Comparison of ENCODE assay signal across 17 mouse cellular contexts in the genomic region with DNA sequence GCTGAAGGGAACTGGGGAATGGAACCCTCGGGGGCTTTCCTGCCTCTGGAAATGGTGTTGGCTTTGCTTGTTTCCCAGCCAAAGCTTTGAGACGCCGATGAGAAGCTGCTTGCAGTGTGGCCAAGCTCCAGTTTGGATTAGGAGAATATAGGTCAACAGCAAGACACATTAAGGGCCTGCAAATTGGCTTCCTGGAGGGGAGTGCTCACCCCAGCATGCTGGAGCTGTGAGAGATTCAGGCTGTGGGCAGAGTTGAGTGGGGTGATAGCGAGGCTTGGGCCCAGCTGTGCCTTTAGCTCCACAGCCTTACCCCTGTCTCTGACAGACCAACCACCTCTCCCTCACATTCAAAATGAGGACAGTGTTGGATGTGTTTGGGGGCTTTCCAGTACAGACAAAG.
A peak's percentile ranks its signal among the peaks of the same experiment; 100 is the strongest.
DNase-seq lines count a peak whose midpoint lies in the region; ATAC-seq and TF ChIP-seq lines count a peak whose summit lies in the region.
"Had no signal": no experiment of that assay in that cellular context is flagged by ENCODE, and none has a peak within 500 bp of the region (broad histone marks: within the 10 kb centered on the region; RNA-seq: fewer than 3 reads in every experiment).

No protein-coding gene starts in this region.

- no peak overlapping the region for H3K4me3 ChIP-seq in heart, embryonic 11.5 days (ENCODE audit: low read depth, low read length)
- H3K4me3 ChIP-seq in lung, postnatal 0 days (ENCODE audit: low read depth, low read length): no peak overlapping the region
- no peak overlapping the region for H3K4me3 ChIP-seq in embryonic facial prominence, embryonic 10.5 days
- H3K4me3 ChIP-seq: kidney, embryonic 15.5 days; layer of hippocampus, adult 2 months; limb, embryonic 13.5 days; liver, embryonic 15.5 days; neural tube, embryonic 12.5 days had no signal

- no peak for ATAC-seq in heart, embryonic 11.5 days (replicated peaks; ENCODE audit: insufficient number of reproducible peaks, low FRiP score, low TSS enrichment)
- peak; percentile 87 for ATAC-seq in lung, postnatal 0 days
- ATAC-seq in CD4-positive, CD25-positive, alpha-beta regulatory T cell, adult 4 months: no peak
- ATAC-seq: forebrain, embryonic 16.5 days; intestine, embryonic 16.5 days had no signal

- peak; percentile 40 to 59 for DNase-seq in heart, postnatal 10 days
- DNase-seq in lung, postnatal 0 days (ENCODE audit: low spot score): peak; percentile 53
- DNase-seq in lung, postnatal 14 days: no peak
- no peak for DNase-seq in embryonic facial prominence, embryonic 10.5 days (ENCODE audit: low spot score)
- DNase-seq in retina, postnatal 1 day: peak; percentile 72
- DNase-seq: heart, adult 18-20 months; thymus, adult 2 months had no signal

- no peak overlapping the region for H3K4me2 ChIP-seq in heart, embryonic 11.5 days
- no peak overlapping the region for H3K4me2 ChIP-seq in lung, postnatal 0 days (replicated peaks; ENCODE audit: low read depth, low read length)
- H3K4me2 ChIP-seq: hindbrain, embryonic 14.5 days; kidney, embryonic 15.5 days; limb, embryonic 13.5 days; liver, embryonic 15.5 days; neural tube, embryonic 12.5 days had no signal

- no peaks in the 10 kb centered on the region for H3K9me3 ChIP-seq in heart, embryonic 11.5 days (replicated peaks; ENCODE audit: control insufficient read depth, low read length)
- H3K9me3 ChIP-seq in lung, postnatal 0 days (ENCODE audit: low read length): no peaks in the 10 kb centered on the region
- no peaks in the 10 kb centered on the region for H3K9me3 ChIP-seq in embryonic facial prominence, embryonic 10.5 days
- H3K9me3 ChIP-seq: kidney, embryonic 15.5 days; limb, embryonic 13.5 days; liver, embryonic 15.5 days; neural tube, embryonic 12.5 days had no signal

- WGBS in heart, embryonic 11.5 days (ENCODE audit: insufficient replicate concordance): 80% methylated on average over 4 of the region's 4 CpGs
- 58% methylated on average over 4 of the region's 4 CpGs for WGBS in lung, postnatal 0 days
- WGBS in embryonic facial prominence, embryonic 10.5 days: 75% methylated on average over 4 of the region's 4 CpGs

- no peak overlapping the region for H3K27ac ChIP-seq in heart, embryonic 11.5 days (ENCODE audit: low read depth, low read length)
- H3K27ac ChIP-seq in lung, postnatal 0 days (ENCODE audit: low read length): no peak overlapping the region
- H3K27ac ChIP-seq in embryonic facial prominence, embryonic 10.5 days (replicated peaks): peak overlapping the region; percentile 40; the same call in 1 of the 2 replicates
- H3K27ac ChIP-seq: hindbrain, embryonic 14.5 days; kidney, embryonic 15.5 days; layer of hippocampus, adult 2 months; limb, embryonic 13.5 days; liver, embryonic 15.5 days; neural tube, embryonic 12.5 days had no signal

- no peak for TF ChIP-seq CTCF in lung, postnatal 0 days (IDR thresholded peaks at IDR 0.05)

- intact Hi-C loops in heart, postnatal 10 days (cut with DNase I): no loop called here

- H3K27me3 ChIP-seq in heart, embryonic 11.5 days (ENCODE audit: control insufficient read depth, insufficient read depth, low read length): no peaks in the 10 kb centered on the region; the same call in 1 of the 2 replicates
- no peaks in the 10 kb centered on the region for H3K27me3 ChIP-seq in lung, postnatal 0 days (replicated peaks; ENCODE audit: insufficient read depth, low read length)
- H3K27me3 ChIP-seq in embryonic facial prominence, embryonic 10.5 days (replicated peaks; ENCODE audit: low read depth, poor library complexity, severe bottlenecking): peaks cover 5% of the 10 kb centered on the region; the same call in 1 of the 2 replicates
- H3K27me3 ChIP-seq: kidney, embryonic 15.5 days; limb, embryonic 13.5 days; liver, embryonic 15.5 days; neural tube, embryonic 12.5 days had no signal

- H3K4me1 ChIP-seq in heart, embryonic 11.5 days (ENCODE audit: control insufficient read depth, insufficient read depth, low read length): no peaks in the 10 kb centered on the region; the same call in 1 of the 2 replicates
- H3K4me1 ChIP-seq in lung, postnatal 0 days (ENCODE audit: insufficient read depth, low read depth, low read length): no peaks in the 10 kb centered on the region
- H3K4me1 ChIP-seq in embryonic facial prominence, embryonic 10.5 days: peaks cover 15% of the 10 kb centered on the region
- H3K4me1 ChIP-seq: kidney, embryonic 15.5 days; liver, embryonic 15.5 days; neural tube, embryonic 12.5 days had no signal

- H3K36me3 ChIP-seq in heart, embryonic 11.5 days (ENCODE audit: control insufficient read depth, insufficient read depth, low read length): no peaks in the 10 kb centered on the region
- no peaks in the 10 kb centered on the region for H3K36me3 ChIP-seq in lung, postnatal 0 days (ENCODE audit: insufficient read depth, low read length)
- no peaks in the 10 kb centered on the region for H3K36me3 ChIP-seq in embryonic facial prominence, embryonic 10.5 days (replicated peaks)
- H3K36me3 ChIP-seq: kidney, embryonic 15.5 days; limb, embryonic 13.5 days; liver, embryonic 15.5 days; neural tube, embryonic 12.5 days had no signal

- no peak for TF ChIP-seq EP300 in lung, postnatal 0 days (IDR thresholded peaks at IDR 0.05)

- no peak overlapping the region for H3K9ac ChIP-seq in heart, embryonic 11.5 days (ENCODE audit: low read depth, low read length)
- no peak overlapping the region for H3K9ac ChIP-seq in lung, postnatal 0 days (replicated peaks; ENCODE audit: low read depth)
- H3K9ac ChIP-seq: hindbrain, embryonic 14.5 days; kidney, embryonic 15.5 days; limb, embryonic 13.5 days; liver, embryonic 15.5 days; neural tube, embryonic 12.5 days had no signal

Comparison
In these comparisons a context has a peak if more than half of its experiments do, and no peak if none do; other contexts are left out.
1. DNase-seq: peak in heart, postnatal 10 days (2 of 2), lung, postnatal 0 days (single experiment) and retina, postnatal 1 day (single experiment); none in lung, postnatal 14 days (single experiment) and embryonic facial prominence, embryonic 10.5 days (single experiment).